Mouse (Mus musculus): ENCODE results near the gene Ibtk. TPM values are rescaled to one million over a fixed set of nuclear protein-coding genes. Genes with fewer than 3 reads are reported as not detected.

The Ibtk gene
- polyA plus RNA-seq, 1 experiment from 2014 or later: 20.0 TPM

DNA sequence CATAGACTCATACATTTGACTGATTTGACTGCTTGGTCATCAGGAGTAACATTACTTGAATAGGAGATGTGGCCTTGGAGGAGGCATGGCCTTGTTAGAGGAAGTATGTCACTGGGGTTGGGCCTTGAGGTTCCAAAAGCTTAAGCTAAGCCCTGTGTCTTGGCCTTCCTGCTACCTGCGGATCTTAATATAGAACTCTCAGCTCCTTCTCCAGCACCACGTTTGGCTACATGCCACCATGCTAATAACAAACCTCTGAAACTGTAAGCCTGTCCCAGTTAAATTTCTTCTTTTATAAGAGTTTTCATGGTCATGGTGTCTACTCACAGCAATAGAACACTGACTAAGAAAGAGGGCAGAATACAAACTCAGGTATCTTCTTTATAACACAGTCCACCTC is 110.9 kb downstream of the Ibtk start:
- no peak overlapping the region for H3K27ac ChIP-seq (replicated peaks)

More for the DNA sequence above, 110.9 kb downstream of the Ibtk start:
- Histone ChIP-seq H3K4me1 (no peaks in the 10 kb centered on the region), H3K9ac (no peak overlapping the region), H3K36me3 (no peaks in the 10 kb centered on the region), H3K4me3 (no peak overlapping the region), H3K27me3 (replicated peaks) (no peaks in the 10 kb centered on the region), H3K4me2 (no peak overlapping the region), H3K9me3 (0 out of 2 replicates have a peak, but pooled peaks cover 9% of the 10 kb centered on the region)
- WGBS: 69% methylated on average over 2 of the region's 2 CpGs
- ATAC-seq (ENCODE audit: extremely low read depth, insufficient number of reproducible peaks, low FRiP score, low TSS enrichment): no peak

Other genes starting within 250 kb of the Ibtk start
- 4.0 and 6.0 TPM in 2 replicates for gene Tpbg, start 93.0 kb upstream of the Ibtk start, polyA plus RNA-seq (2015; fragmentation: Nextera tagmentation; extraction: Ambion mirVana)

Measured in heart, embryonic 13.5 days (tissue).